Mouse (Mus musculus) urinary bladder, adult 2 months (tissue): ENCODE results near the gene Efna1. TPM values are rescaled to one million over a fixed set of nuclear protein-coding genes. Genes with fewer than 3 reads are reported as not detected.

Experiments used
- polyA plus RNA-seq: library from polyadenylated mRNA; depleted of rRNA; stranded (reverse); fragments of >200 nt; gene quantifications from 2 replicates; pipeline ENCODE4 v1.2.3, GENCODE M21; 2012; rRNA removed

Efna1 gene
- polyA plus RNA-seq, 1 experiment = 43.5 TPM

Other genes starting within 250 kb of the Efna1 start
- gene Rusc1, start 187.8 kb downstream of the Efna1 start, polyA plus RNA-seq = 45.9 and 51.5 TPM in 2 replicates
- not detected in 2 replicates for gene Gm43738, start 180.0 kb downstream of the Efna1 start, polyA plus RNA-seq
- 83.1 and 101 TPM in 2 replicates for gene Fdps, start 179.2 kb downstream of the Efna1 start, polyA plus RNA-seq
- not detected in 2 replicates for gene Pklr, start 145.0 kb downstream of the Efna1 start, polyA plus RNA-seq
- gene Hcn3, start 120.9 kb downstream of the Efna1 start, polyA plus RNA-seq = 0.44 and 0.49 TPM in 2 replicates
- 73.9 and 89.8 TPM in 2 replicates for gene Clk2, start 116.3 kb downstream of the Efna1 start, polyA plus RNA-seq
- gene Scamp3, start 103.7 kb downstream of the Efna1 start, polyA plus RNA-seq = 69.8 and 72.3 TPM in 2 replicates
- 32.9 and 42.3 TPM in 2 replicates for gene Fam189b, start 98.0 kb downstream of the Efna1 start, polyA plus RNA-seq
- gene Gba, start 78.2 kb downstream of the Efna1 start, polyA plus RNA-seq = 58.7 and 60.8 TPM in 2 replicates
- 59.3 and 69.8 TPM in 2 replicates for gene Thbs3, start 66.0 kb downstream of the Efna1 start, polyA plus RNA-seq
- gene Mtx1, start 54.1 kb downstream of the Efna1 start, polyA plus RNA-seq = 112 and 131 TPM in 2 replicates
- 0.94 and 1.2 TPM in 2 replicates for gene Muc1, start 52.1 kb downstream of the Efna1 start, polyA plus RNA-seq
- 67.7 and 77.1 TPM in 2 replicates for gene Krtcap2, start 35.2 kb downstream of the Efna1 start, polyA plus RNA-seq
- 4.1 and 6.0 TPM in 2 replicates for gene Trim46, start 34.8 kb downstream of the Efna1 start, polyA plus RNA-seq
- gene Dpm3, start 21.8 kb downstream of the Efna1 start, polyA plus RNA-seq = 200 and 251 TPM in 2 replicates
- 128 and 156 TPM in 2 replicates for gene Slc50a1, start 10.6 kb downstream of the Efna1 start, polyA plus RNA-seq
- gene Efna3, start 41.8 kb upstream of the Efna1 start, polyA plus RNA-seq = 0.36 and 0.55 TPM in 2 replicates
- 3.4 and 3.7 TPM in 2 replicates for gene Efna4, start 56.9 kb upstream of the Efna1 start, polyA plus RNA-seq
- gene Adam15, start 68.9 kb upstream of the Efna1 start, polyA plus RNA-seq = 96.1 and 101 TPM in 2 replicates
- gene Dcst2, start 80.8 kb upstream of the Efna1 start, polyA plus RNA-seq = 0.24 and 0.41 TPM in 2 replicates
- gene Dcst1, start 84.1 kb upstream of the Efna1 start, polyA plus RNA-seq = 0.07 and 0.33 TPM in 2 replicates
- 36.4 and 39.5 TPM in 2 replicates for gene Zbtb7b, start 113.6 kb upstream of the Efna1 start, polyA plus RNA-seq
- gene Lenep, start 121.7 kb upstream of the Efna1 start, polyA plus RNA-seq = 1.2 and 1.5 TPM in 2 replicates
- gene Flad1, start 130.7 kb upstream of the Efna1 start, polyA plus RNA-seq = 30.8 and 34.6 TPM in 2 replicates
- gene Cks1b, start 137.2 kb upstream of the Efna1 start, polyA plus RNA-seq = 21.7 and 29.6 TPM in 2 replicates
- 85.7 and 87.7 TPM in 2 replicates for gene Shc1, start 137.3 kb upstream of the Efna1 start, polyA plus RNA-seq
- 34.0 and 38.0 TPM in 2 replicates for gene Pygo2, start 149.1 kb upstream of the Efna1 start, polyA plus RNA-seq
- gene Pbxip1, start 155.6 kb upstream of the Efna1 start, polyA plus RNA-seq = 167 and 208 TPM in 2 replicates
- gene Pmvk, start 173.4 kb upstream of the Efna1 start, polyA plus RNA-seq = 21.5 and 23.3 TPM in 2 replicates
- 10.6 and 16.4 TPM in 2 replicates for gene Kcnn3, start 239.0 kb upstream of the Efna1 start, polyA plus RNA-seq